Mouse (Mus musculus): ENCODE data around the gene Plekhm3. TPM values are rescaled to one million over a fixed set of nuclear protein-coding genes. Genes with fewer than 3 reads are reported as not detected.

Plekhm3 gene
- polyA plus RNA-seq, 1 experiment from 2014 or later: 7.6 TPM

GRCm38 (mm10) chr1:64848996-64849395, 107.6 kb downstream of the Plekhm3 start:
- Histone ChIP-seq H3K36me3 (no peaks in the 10 kb centered on the region), H3K4me2 (replicated peaks) (no peak overlapping the region), H3K27ac (replicated peaks) (no peak overlapping the region), H3K9ac (no peak overlapping the region), H3K4me3 (replicated peaks) (no peak overlapping the region), H3K27me3 (no peaks in the 10 kb centered on the region), H3K9me3 (replicated peaks) (no peaks in the 10 kb centered on the region), H3K4me1 (0 out of 2 replicates have a peak, but pooled peaks cover 7% of the 10 kb centered on the region)
- WGBS: 40% methylated on average over 1 of the region's 1 CpGs
- no peak for ATAC-seq (ENCODE audit: insufficient number of reproducible peaks, low FRiP score, low TSS enrichment, low read depth)

GRCm38 (mm10) chr1:64848081-64848480, 108.5 kb downstream of the Plekhm3 start:
- Histone ChIP-seq H3K9me3 (replicated peaks) (no peaks in the 10 kb centered on the region), H3K9ac (no peak overlapping the region), H3K4me2 (replicated peaks) (no peak overlapping the region), H3K27me3 (no peaks in the 10 kb centered on the region), H3K4me3 (replicated peaks) (no peak overlapping the region), H3K36me3 (no peaks in the 10 kb centered on the region), H3K27ac (replicated peaks) (no peak overlapping the region), H3K4me1 (0 out of 2 replicates have a peak, but pooled peaks cover 7% of the 10 kb centered on the region)
- no peak for ATAC-seq (ENCODE audit: insufficient number of reproducible peaks, low FRiP score, low TSS enrichment, low read depth)
- 75% methylated on average over 7 of the region's 7 CpGs for WGBS

GRCm38 (mm10) chr1:64847565-64847964, 109.1 kb downstream of the Plekhm3 start:
- Histone ChIP-seq H3K36me3 (no peaks in the 10 kb centered on the region), H3K9ac (no peak overlapping the region), H3K27me3 (no peaks in the 10 kb centered on the region), H3K4me2 (replicated peaks) (no peak overlapping the region), H3K9me3 (replicated peaks) (no peaks in the 10 kb centered on the region), H3K27ac (replicated peaks) (no peak overlapping the region), H3K4me3 (replicated peaks) (no peak overlapping the region), H3K4me1 (0 out of 2 replicates have a peak, but pooled peaks cover 7% of the 10 kb centered on the region)
- ATAC-seq (ENCODE audit: insufficient number of reproducible peaks, low FRiP score, low TSS enrichment, low read depth): no peak

- H3K9ac ChIP-seq: no peak overlapping the region
- H3K9me3 ChIP-seq (replicated peaks): no peaks in the 10 kb centered on the region
- H3K4me3 ChIP-seq (replicated peaks): no peak overlapping the region
- 0 out of 2 replicates have a peak overlapping the region, but pooled peaks have one; percentile 55 for H3K27ac ChIP-seq (replicated peaks)
- ATAC-seq (ENCODE audit: insufficient number of reproducible peaks, low FRiP score, low TSS enrichment, low read depth): no peak
- no peak overlapping the region for H3K4me2 ChIP-seq (replicated peaks)
- H3K4me1 ChIP-seq: 0 out of 2 replicates have a peak, but pooled peaks cover 13% of the 10 kb centered on the region
- 88% methylated on average over 3 of the region's 3 CpGs for WGBS
- H3K36me3 ChIP-seq: no peaks in the 10 kb centered on the region
- H3K27me3 ChIP-seq: no peaks in the 10 kb centered on the region
Measured at GRCm38 (mm10) chr1:64844978-64845377, 111.6 kb downstream of the Plekhm3 start.

- Histone ChIP-seq H3K4me3 (replicated peaks) (no peak overlapping the region), H3K27me3 (no peaks in the 10 kb centered on the region), H3K4me1 (0 out of 2 replicates have a peak, but pooled peaks cover 13% of the 10 kb centered on the region), H3K4me2 (replicated peaks) (no peak overlapping the region), H3K9ac (no peak overlapping the region), H3K9me3 (replicated peaks) (no peaks in the 10 kb centered on the region), H3K27ac (replicated peaks) (peak overlapping the region; percentile 65), H3K36me3 (no peaks in the 10 kb centered on the region)
- peak; percentile 56; the same call in 1 of the 2 replicates for ATAC-seq (ENCODE audit: insufficient number of reproducible peaks, low FRiP score, low TSS enrichment, low read depth)
- 64% methylated on average over 3 of the region's 3 CpGs for WGBS
Measured at GRCm38 (mm10) chr1:64843900-64844616, 112.6 kb downstream of the Plekhm3 start.

GRCm38 (mm10) chr1:64840930-64841329, 115.7 kb downstream of the Plekhm3 start:
- WGBS: 0% methylated on average over 1 of the region's 1 CpGs
- Histone ChIP-seq H3K36me3 (no peaks in the 10 kb centered on the region), H3K27ac (replicated peaks) (no peak overlapping the region), H3K9me3 (replicated peaks) (no peaks in the 10 kb centered on the region), H3K4me1 (0 out of 2 replicates have a peak, but pooled peaks cover 9% of the 10 kb centered on the region), H3K4me3 (replicated peaks) (no peak overlapping the region), H3K27me3 (no peaks in the 10 kb centered on the region), H3K4me2 (replicated peaks) (no peak overlapping the region), H3K9ac (no peak overlapping the region)
- peak; percentile 56; the same call in 1 of the 2 replicates for ATAC-seq (ENCODE audit: insufficient number of reproducible peaks, low FRiP score, low TSS enrichment, low read depth)

GRCm38 (mm10) chr1:64836584-64836983, 120.0 kb downstream of the Plekhm3 start:
- H3K27me3 ChIP-seq: no peaks in the 10 kb centered on the region
- no peaks in the 10 kb centered on the region for H3K36me3 ChIP-seq
- no peaks in the 10 kb centered on the region for H3K9me3 ChIP-seq (replicated peaks)
- H3K4me2 ChIP-seq (replicated peaks): no peak overlapping the region
- 77% methylated on average over 5 of the region's 5 CpGs for WGBS
- 0 out of 2 replicates have a peak, but pooled peaks cover 5% of the 10 kb centered on the region for H3K4me1 ChIP-seq
- no peak for ATAC-seq (ENCODE audit: insufficient number of reproducible peaks, low FRiP score, low TSS enrichment, low read depth)
- no peak overlapping the region for H3K4me3 ChIP-seq (replicated peaks)
- no peak overlapping the region for H3K9ac ChIP-seq
- no peak overlapping the region for H3K27ac ChIP-seq (replicated peaks)

GRCm38 (mm10) chr1:64836114-64836513, 120.5 kb downstream of the Plekhm3 start:
- Histone ChIP-seq H3K4me3 (replicated peaks) (no peak overlapping the region), H3K9ac (no peak overlapping the region), H3K27me3 (no peaks in the 10 kb centered on the region), H3K4me2 (replicated peaks) (no peak overlapping the region), H3K9me3 (replicated peaks) (no peaks in the 10 kb centered on the region), H3K36me3 (no peaks in the 10 kb centered on the region), H3K4me1 (0 out of 2 replicates have a peak, but pooled peaks cover 5% of the 10 kb centered on the region), H3K27ac (replicated peaks) (0 out of 2 replicates have a peak overlapping the region, but pooled peaks have one; percentile 28)
- 23% methylated on average over 3 of the region's 3 CpGs for WGBS
- no peak for ATAC-seq (ENCODE audit: insufficient number of reproducible peaks, low FRiP score, low TSS enrichment, low read depth)

GRCm38 (mm10) chr1:64831552-64831951, 125.1 kb downstream of the Plekhm3 start:
- Histone ChIP-seq H3K9ac (no peak overlapping the region), H3K36me3 (no peaks in the 10 kb centered on the region), H3K4me3 (replicated peaks) (no peak overlapping the region), H3K27ac (replicated peaks) (no peak overlapping the region), H3K27me3 (no peaks in the 10 kb centered on the region), H3K9me3 (replicated peaks) (no peaks in the 10 kb centered on the region), H3K4me1 (no peaks in the 10 kb centered on the region), H3K4me2 (replicated peaks) (no peak overlapping the region)
- 56% methylated on average over 2 of the region's 2 CpGs for WGBS
- no peak for ATAC-seq (ENCODE audit: insufficient number of reproducible peaks, low FRiP score, low TSS enrichment, low read depth)

GRCm38 (mm10) chr1:64827434-64827833, 129.2 kb downstream of the Plekhm3 start:
- no peaks in the 10 kb centered on the region for H3K36me3 ChIP-seq
- H3K9ac ChIP-seq: no peak overlapping the region
- H3K4me3 ChIP-seq (replicated peaks): no peak overlapping the region
- H3K4me2 ChIP-seq (replicated peaks): no peak overlapping the region
- H3K27me3 ChIP-seq: no peaks in the 10 kb centered on the region
- H3K27ac ChIP-seq (replicated peaks): no peak overlapping the region
- WGBS: 95% methylated on average over 5 of the region's 5 CpGs
- H3K9me3 ChIP-seq (replicated peaks): no peaks in the 10 kb centered on the region
- ATAC-seq (ENCODE audit: insufficient number of reproducible peaks, low FRiP score, low TSS enrichment, low read depth): no peak
- no peaks in the 10 kb centered on the region for H3K4me1 ChIP-seq

GRCm38 (mm10) chr1:64826348-64827103, 130.1 kb downstream of the Plekhm3 start:
- Histone ChIP-seq H3K27ac (replicated peaks) (no peak overlapping the region), H3K4me3 (replicated peaks) (no peak overlapping the region), H3K36me3 (no peaks in the 10 kb centered on the region), H3K4me1 (no peaks in the 10 kb centered on the region), H3K4me2 (replicated peaks) (no peak overlapping the region), H3K9me3 (replicated peaks) (no peaks in the 10 kb centered on the region), H3K9ac (no peak overlapping the region), H3K27me3 (no peaks in the 10 kb centered on the region)
- WGBS: 70% methylated on average over 6 of the region's 6 CpGs
- ATAC-seq (ENCODE audit: insufficient number of reproducible peaks, low FRiP score, low TSS enrichment, low read depth): peak; percentile 34; the same call in 1 of the 2 replicates

Data from embryonic facial prominence, embryonic 15.5 days (tissue).